Mouse (Mus musculus) intestine, postnatal 0 days (tissue): Measurements from ENCODE around the gene D430041D05Rik. TPM values are rescaled to one million over a fixed set of nuclear protein-coding genes. Genes with fewer than 3 reads are reported as not detected.

Experiments
- ATAC-seq: fragments of 200-750 bp; cut with Nextera tagmentation; 2 replicates; pipeline ENCODE4 v1.8.0; 2017; ENCODE audit warnings: mild to moderate bottlenecking, moderate TSS enrichment, moderate library complexity
- H3K27ac ChIP-seq: fragments of 300-500 bp; sonication (generic); 2 replicates; pipeline ENCODE4 v1.5.1; 2014; ENCODE audit warnings: mild to moderate bottlenecking, low read depth, low read length, moderate library complexity
- H3K27me3 ChIP-seq: fragments of 300-500 bp; sonication (generic); replicated peaks from 2 replicates; pipeline ENCODE4 v1.6.1; 2014; ENCODE audit warnings: low read length, mixed read lengths; ENCODE audit not compliant: control insufficient read depth, insufficient read depth
- H3K36me3 ChIP-seq: fragments of 300-500 bp; sonication (generic); 2 replicates; pipeline ENCODE4 v1.6.1; 2014; ENCODE audit warnings: mild to moderate bottlenecking, moderate library complexity; ENCODE audit not compliant: control insufficient read depth, insufficient read depth
- H3K4me1 ChIP-seq: fragments of 300-500 bp; sonication (generic); replicated peaks from 2 replicates; pipeline ENCODE4 v1.6.1; 2014; ENCODE audit warnings: antibody characterized with exemption, low read length, mixed read lengths; ENCODE audit not compliant: control insufficient read depth, insufficient read depth
- H3K4me2 ChIP-seq: fragments of 300-500 bp; sonication (generic); replicated peaks from 2 replicates; pipeline ENCODE4 v1.6.1; 2014; ENCODE audit warnings: low read depth, mild to moderate bottlenecking, moderate library complexity
- H3K4me3 ChIP-seq: fragments of 300-500 bp; sonication (generic); 2 replicates; pipeline ENCODE4 v1.5.1; 2014; ENCODE audit warnings: low read depth, low read length
- H3K9ac ChIP-seq: fragments of 300-500 bp; sonication (generic); 2 replicates; pipeline ENCODE4 v1.6.1; 2014; ENCODE audit warnings: mild to moderate bottlenecking, low read depth, low read length
- H3K9me3 ChIP-seq: fragments of 300-500 bp; sonication (generic); 2 replicates; pipeline ENCODE4 v1.6.1; 2016; ENCODE audit warnings: mixed run types; ENCODE audit not compliant: control insufficient read depth
- CTCF ChIP-seq: sonication (generic); IDR thresholded peaks from 2 replicates; pipeline ENCODE4 v1.5.1; 2016; ENCODE audit warnings: low read depth, mild to moderate bottlenecking, control low read depth, antibody characterized with exemption, moderate library complexity
- WGBS: fragments of 180-500 bp; shearing (Covaris S2); extraction: QIAGEN DNeasy Blood & Tissue Kit; methylation state at CpG from one replicate; pipeline ENCODE4 v1.1.7; 2014; 5-methylcytosine and 5-hydroxymethylcytosine counted together
- polyA plus RNA-seq: library from polyadenylated mRNA; unstranded; fragments of >200 nt; fragmentation: Nextera tagmentation; extraction: Ambion mirVana; gene quantifications from 2 replicates; pipeline ENCODE4 v1.2.1, GENCODE M21; 2015

Gene D430041D05Rik
- polyA plus RNA-seq, 1 experiment from 2014 or later = 0.05 TPM

GRCm38 (mm10) chr2:104172695-104173348 is 238.0 kb downstream of the D430041D05Rik start:
- 66% methylated on average over 11 of the region's 11 CpGs for WGBS
- no peak for ATAC-seq
- H3K4me3 ChIP-seq = no peak overlapping the region
- TF ChIP-seq CTCF = no peak
- no peak overlapping the region for H3K27ac ChIP-seq
- no peaks in the 10 kb centered on the region; the same call in 1 of the 2 replicates for H3K4me1 ChIP-seq
- H3K27me3 ChIP-seq = no peaks in the 10 kb centered on the region
- no peaks in the 10 kb centered on the region for H3K36me3 ChIP-seq
- no peaks in the 10 kb centered on the region for H3K9me3 ChIP-seq
- no peak overlapping the region for H3K9ac ChIP-seq
- H3K4me2 ChIP-seq = no peak overlapping the region

GRCm38 (mm10) chr2:104168186-104168896 is 242.5 kb downstream of the D430041D05Rik start:
- H3K4me3 ChIP-seq = no peak overlapping the region

GRCm38 (mm10) chr2:104167765-104168164 is 243.0 kb downstream of the D430041D05Rik start:
- Histone ChIP-seq H3K4me2 (no peak overlapping the region), H3K27ac (no peak overlapping the region), H3K9ac (no peak overlapping the region), H3K4me3 (no peak overlapping the region), H3K9me3 (no peaks in the 10 kb centered on the region), H3K36me3 (no peaks in the 10 kb centered on the region), H3K27me3 (no peaks in the 10 kb centered on the region), H3K4me1 (no peaks in the 10 kb centered on the region)
- no peak for ATAC-seq
- 94% methylated on average over 23 of the region's 23 CpGs for WGBS
- no peak for TF ChIP-seq CTCF

More at GRCm38 (mm10) chr2:104168186-104168896, 242.5 kb downstream of the D430041D05Rik start:
- no peaks in the 10 kb centered on the region for H3K36me3 ChIP-seq
- H3K27me3 ChIP-seq = no peaks in the 10 kb centered on the region
- H3K9me3 ChIP-seq = no peaks in the 10 kb centered on the region
- H3K27ac ChIP-seq = no peak overlapping the region
- no peaks in the 10 kb centered on the region for H3K4me1 ChIP-seq
- TF ChIP-seq CTCF = no peak
- no peak for ATAC-seq
- H3K4me2 ChIP-seq = no peak overlapping the region
- H3K9ac ChIP-seq = no peak overlapping the region
- WGBS = 92% methylated on average over 17 of the region's 17 CpGs

GRCm38 (mm10) chr2:104165631-104166030 is 245.2 kb downstream of the D430041D05Rik start:
- H3K4me1 ChIP-seq = no peaks in the 10 kb centered on the region
- H3K36me3 ChIP-seq = no peaks in the 10 kb centered on the region
- H3K27me3 ChIP-seq = no peaks in the 10 kb centered on the region
- no peaks in the 10 kb centered on the region for H3K9me3 ChIP-seq
- no peak for TF ChIP-seq CTCF
- no peak for ATAC-seq
- H3K4me2 ChIP-seq = no peak overlapping the region
- 43% methylated on average over 2 of the region's 2 CpGs for WGBS
- no peak overlapping the region for H3K9ac ChIP-seq
- no peak overlapping the region for H3K27ac ChIP-seq
- H3K4me3 ChIP-seq = no peak overlapping the region

- no peaks in the 10 kb centered on the region for H3K4me1 ChIP-seq
- WGBS = 90% methylated on average over 4 of the region's 4 CpGs
- H3K27ac ChIP-seq = no peak overlapping the region
- no peak overlapping the region for H3K4me3 ChIP-seq
- no peaks in the 10 kb centered on the region for H3K27me3 ChIP-seq
- TF ChIP-seq CTCF = no peak
- no peak overlapping the region for H3K9ac ChIP-seq
- no peak for ATAC-seq
- H3K9me3 ChIP-seq = no peaks in the 10 kb centered on the region
- H3K36me3 ChIP-seq = no peaks in the 10 kb centered on the region
- H3K4me2 ChIP-seq = no peak overlapping the region
These were observed 246.8 kb downstream of the D430041D05Rik start for GRCm38 (mm10) chr2:104163978-104164487.

GRCm38 (mm10) chr2:104163418-104163817 is 247.4 kb downstream of the D430041D05Rik start:
- Histone ChIP-seq H3K9ac (no peak overlapping the region), H3K9me3 (no peaks in the 10 kb centered on the region), H3K27me3 (no peaks in the 10 kb centered on the region), H3K4me2 (no peak overlapping the region), H3K4me3 (no peak overlapping the region), H3K4me1 (no peaks in the 10 kb centered on the region), H3K36me3 (no peaks in the 10 kb centered on the region), H3K27ac (no peak overlapping the region)
- no peak for TF ChIP-seq CTCF
- WGBS = 79% methylated on average over 7 of the region's 7 CpGs
- no peak for ATAC-seq
